Mouse (Mus musculus) liver, adult (tissue): Measurements from ENCODE around the gene Phactr2.

Experiments
- GATA4 ChIP-seq: IDR thresholded peaks from 2 replicates; pipeline ENCODE4 v1.6.1; 2014; ENCODE audit warnings: mild to moderate bottlenecking, low read length; ENCODE audit not compliant: insufficient replicate concordance

Phactr2 gene

GRCm38 (mm10) chr10:13209061-13209460 is 265.2 kb downstream of the Phactr2 start:
- TF ChIP-seq GATA4: no peak

GRCm38 (mm10) chr10:13201741-13202293 is 272.4 kb downstream of the Phactr2 start:
- no peak for TF ChIP-seq GATA4

GRCm38 (mm10) chr10:13200862-13201261 is 273.4 kb downstream of the Phactr2 start:
- TF ChIP-seq GATA4: no peak

GRCm38 (mm10) chr10:13199234-13199633 is 275.0 kb downstream of the Phactr2 start:
- TF ChIP-seq GATA4: no peak

- TF ChIP-seq GATA4: no peak
Measured at GRCm38 (mm10) chr10:13196872-13197507, 277.2 kb downstream of the Phactr2 start.

GRCm38 (mm10) chr10:13192731-13193351 is 281.4 kb downstream of the Phactr2 start, which contains the start of gene Ltv1:
Gene Ltv1 (minus strand): TSS chr10:13193168.
- TF ChIP-seq GATA4: no peak

GRCm38 (mm10) chr10:13189881-13190280 is 284.3 kb downstream of the Phactr2 start:
- no peak for TF ChIP-seq GATA4

- TF ChIP-seq GATA4: no peak
Measured at GRCm38 (mm10) chr10:13186754-13187153, 287.5 kb downstream of the Phactr2 start.

GRCm38 (mm10) chr10:13184170-13184766 is 289.9 kb downstream of the Phactr2 start:
- TF ChIP-seq GATA4: no peak

GRCm38 (mm10) chr10:13180211-13180610 is 294.0 kb downstream of the Phactr2 start:
- no peak for TF ChIP-seq GATA4

GRCm38 (mm10) chr10:13177973-13178624 is 296.1 kb downstream of the Phactr2 start, which contains the start of gene Zc2hc1b:
Gene Zc2hc1b (minus strand): TSS chr10:13178023.
- TF ChIP-seq GATA4: no peak

GRCm38 (mm10) chr10:13175866-13176265 is 298.3 kb downstream of the Phactr2 start:
- no peak for TF ChIP-seq GATA4

GRCm38 (mm10) chr10:13172798-13173221 is 301.4 kb downstream of the Phactr2 start:
- TF ChIP-seq GATA4: no peak

GRCm38 (mm10) chr10:13171461-13171860 is 302.8 kb downstream of the Phactr2 start:
- no peak for TF ChIP-seq GATA4

- TF ChIP-seq GATA4: no peak
Measured at GRCm38 (mm10) chr10:13170739-13171448, 303.3 kb downstream of the Phactr2 start.
